Mouse (Mus musculus) right cerebral cortex, postnatal 36 days (tissue): ENCODE data around the gene Gpr37l1.
A peak's percentile ranks its signal among the peaks of the same experiment; 100 is the strongest.
"Not testable (repeated sequence)": the region's sequence is repeated elsewhere in the genome, so short reads cannot be mapped to it uniquely, and the experiment has no call there.

ENCODE experiments used
- DNase-seq, 2 experiments: peaks; one replicate each; pipeline ENCODE4 v3.0.0; 2022; ENCODE audit warnings: low spot score in 2 of 2, mixed read lengths in 1 of 2

Gpr37l1 gene

GRCm38 (mm10) chr1:135167435-135167834, at the start of gene Gpr37l1:
Gpr37l1 (minus strand) TSS chr1:135167681.
- DNase-seq = peak in 1 of 2 experiments; percentile 47

- no peak for DNase-seq
Measured at GRCm38 (mm10) chr1:135213772-135214640, 46.5 kb upstream of the Gpr37l1 start.

- no peak for DNase-seq
Measured at GRCm38 (mm10) chr1:135210421-135210820, 42.9 kb upstream of the Gpr37l1 start.

GRCm38 (mm10) chr1:135208716-135209115, 41.2 kb upstream of the Gpr37l1 start:
- DNase-seq = no peak

GRCm38 (mm10) chr1:135206586-135207339, 39.3 kb upstream of the Gpr37l1 start:
- DNase-seq = no peak

- no peak for DNase-seq
Measured at GRCm38 (mm10) chr1:135205257-135205656, 37.8 kb upstream of the Gpr37l1 start.

- DNase-seq = no peak
Measured at GRCm38 (mm10) chr1:135204196-135205126, 37.0 kb upstream of the Gpr37l1 start.

GRCm38 (mm10) chr1:135200400-135200799, 32.9 kb upstream of the Gpr37l1 start:
- DNase-seq = no peak

- DNase-seq = no peak
Measured at GRCm38 (mm10) chr1:135199014-135199819, 31.7 kb upstream of the Gpr37l1 start.

- DNase-seq = no peak
Measured at GRCm38 (mm10) chr1:135198412-135198811, 30.9 kb upstream of the Gpr37l1 start.

GRCm38 (mm10) chr1:135195907-135196440, 28.5 kb upstream of the Gpr37l1 start:
- no peak for DNase-seq

GRCm38 (mm10) chr1:135194335-135194734, 26.9 kb upstream of the Gpr37l1 start:
- not testable (repeated sequence) for DNase-seq

GRCm38 (mm10) chr1:135189186-135189585, 21.7 kb upstream of the Gpr37l1 start:
- no peak for DNase-seq

GRCm38 (mm10) chr1:135188197-135188596, 20.7 kb upstream of the Gpr37l1 start:
- no peak for DNase-seq

- DNase-seq = not testable (repeated sequence)
Measured at GRCm38 (mm10) chr1:135187016-135187415, 19.5 kb upstream of the Gpr37l1 start.

- no peak for DNase-seq
Measured at GRCm38 (mm10) chr1:135186427-135186826, 18.9 kb upstream of the Gpr37l1 start.

- no peak for DNase-seq
Measured at GRCm38 (mm10) chr1:135185936-135186335, 18.5 kb upstream of the Gpr37l1 start.

- DNase-seq = no peak
Measured at GRCm38 (mm10) chr1:135183941-135184570, 16.6 kb upstream of the Gpr37l1 start.

GRCm38 (mm10) chr1:135183448-135183847, 16.0 kb upstream of the Gpr37l1 start:
- no peak for DNase-seq

GRCm38 (mm10) chr1:135182975-135183374, 15.5 kb upstream of the Gpr37l1 start:
- no peak for DNase-seq
